Mouse (Mus musculus) myocyte (in vitro differentiated cells): ENCODE measurements around the gene Muc20. TPM values are rescaled to one million over a fixed set of nuclear protein-coding genes. Genes with fewer than 3 reads are reported as not detected.
A peak's percentile ranks its signal among the peaks of the same experiment; 100 is the strongest.

Experiments used
- H3K27me3 ChIP-seq: one replicate; pipeline ENCODE4 v1.6.1; 2011; ENCODE audit not compliant: control insufficient read depth, insufficient read depth, insufficient read length
- H3K36me3 ChIP-seq: one replicate; pipeline ENCODE4 v1.6.1; 2011; ENCODE audit not compliant: control insufficient read depth, insufficient read depth
- H3K4me2 ChIP-seq: one replicate; pipeline ENCODE4 v1.6.1; 2011; ENCODE audit warnings: low read depth, control low read depth
- H3K4me3 ChIP-seq: one replicate; pipeline ENCODE4 v1.5.1; 2011; ENCODE audit warnings: mild to moderate bottlenecking, control low read depth, moderate library complexity
- H3K79me2 ChIP-seq: one replicate; pipeline ENCODE4 v1.6.1; 2011; ENCODE audit not compliant: control insufficient read depth, insufficient read depth
- H3ac ChIP-seq: one replicate; pipeline ENCODE4 v1.6.1; 2011; ENCODE audit not compliant: control insufficient read depth, insufficient read length
- CEBPB ChIP-seq: IDR thresholded peaks from 2 replicates; pipeline ENCODE4 v1.6.1; 2011; ENCODE audit warnings: mild to moderate bottlenecking, moderate library complexity; ENCODE audit not compliant: poor library complexity, insufficient read depth, severe bottlenecking
- E2F4 ChIP-seq: IDR thresholded peaks from one replicate; pipeline ENCODE4 v1.6.1; 2011; ENCODE audit warnings: mild to moderate bottlenecking, control low read depth, moderate library complexity; ENCODE audit not compliant: insufficient read depth
- MAX ChIP-seq: IDR thresholded peaks from one replicate; pipeline ENCODE4 v1.6.1; 2011; ENCODE audit warnings: low read depth, mild to moderate bottlenecking, control low read depth
- MYOD1 ChIP-seq, 3 experiments: IDR thresholded peaks; one replicate each; pipeline ENCODE4 v1.6.1; 2011; ENCODE audit warnings: control low read depth in 2 of 3, low read depth in 2 of 3, mild to moderate bottlenecking in 2 of 3, moderate library complexity in 1 of 3; ENCODE audit not compliant: insufficient read length in 2 of 3, control insufficient read depth in 1 of 3
- MYOG ChIP-seq, 3 experiments: IDR thresholded peaks; one replicate each; pipeline ENCODE4 v1.6.1; 2011; ENCODE audit warnings: control low read depth in 2 of 3, low read depth in 2 of 3, mild to moderate bottlenecking in 2 of 3; ENCODE audit not compliant: insufficient read length in 2 of 3, control insufficient read depth in 1 of 3, insufficient read depth in 1 of 3
- POLR2A ChIP-seq: IDR thresholded peaks from one replicate; pipeline ENCODE4 v1.6.1; 2011; ENCODE audit warnings: low read depth, mild to moderate bottlenecking, control low read depth, moderate library complexity; ENCODE audit not compliant: insufficient read length
- POLR2AphosphoS2 ChIP-seq: IDR thresholded peaks from one replicate; pipeline ENCODE4 v1.6.1; 2011; ENCODE audit warnings: low read depth, control low read depth; ENCODE audit not compliant: insufficient read length
- REST ChIP-seq: IDR thresholded peaks from one replicate; pipeline ENCODE4 v1.6.1; 2011; ENCODE audit warnings: mild to moderate bottlenecking, control low read depth, moderate library complexity; ENCODE audit not compliant: insufficient read depth, insufficient read length
- SRF ChIP-seq: IDR thresholded peaks from one replicate; pipeline ENCODE4 v1.6.1; 2011; ENCODE audit warnings: low read depth; ENCODE audit not compliant: control insufficient read depth, insufficient read length
- TCF12 ChIP-seq: IDR thresholded peaks from one replicate; pipeline ENCODE4 v1.6.1; 2011; ENCODE audit warnings: mild to moderate bottlenecking, control low read depth; ENCODE audit not compliant: poor library complexity, insufficient read depth, severe bottlenecking
- TCF3 ChIP-seq: IDR thresholded peaks from one replicate; pipeline ENCODE4 v1.6.1; 2011; ENCODE audit warnings: low read depth, control low read depth; ENCODE audit not compliant: insufficient read length
- USF1 ChIP-seq: IDR thresholded peaks from one replicate; pipeline ENCODE4 v1.6.1; 2011; ENCODE audit warnings: low read depth, mild to moderate bottlenecking, control low read depth, moderate library complexity
- polyA plus RNA-seq: library from polyadenylated mRNA; unstranded; fragments of >200 nt; fragmentation: generic; extraction: Trizol; gene quantifications from one replicate; pipeline ENCODE4 v1.2.1, GENCODE M21; 2012; ENCODE audit warnings: missing spikeins

Gene Muc20
- 0.01 TPM for polyA plus RNA-seq

DNA sequence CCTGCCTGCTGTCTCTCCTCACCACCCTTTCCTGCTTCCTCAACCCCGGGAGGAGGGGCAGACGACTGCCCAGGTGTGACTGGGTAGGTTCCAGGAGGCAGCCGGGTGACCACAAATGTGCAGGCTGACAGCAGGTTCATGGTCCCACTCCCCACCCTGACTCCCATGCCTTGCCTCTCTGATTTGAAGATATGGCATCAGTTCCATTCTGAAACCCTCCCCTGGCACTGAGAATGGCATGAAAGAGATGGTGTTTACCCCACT lies at the start of gene Muc20:
Gene Muc20 (minus strand): TSS at position 10 of the 264 bp plus-strand sequence.
- H3K36me3 ChIP-seq = no peaks in the 10 kb centered on the region
- TF ChIP-seq MYOG (IDR thresholded peaks at IDR 0.05; ENCODE audit: control insufficient read depth in 1 of 3, insufficient read depth in 1 of 3, insufficient read length in 2 of 3, low read depth in 2 of 3) = no peak
- no peak for TF ChIP-seq POLR2A

DNA sequence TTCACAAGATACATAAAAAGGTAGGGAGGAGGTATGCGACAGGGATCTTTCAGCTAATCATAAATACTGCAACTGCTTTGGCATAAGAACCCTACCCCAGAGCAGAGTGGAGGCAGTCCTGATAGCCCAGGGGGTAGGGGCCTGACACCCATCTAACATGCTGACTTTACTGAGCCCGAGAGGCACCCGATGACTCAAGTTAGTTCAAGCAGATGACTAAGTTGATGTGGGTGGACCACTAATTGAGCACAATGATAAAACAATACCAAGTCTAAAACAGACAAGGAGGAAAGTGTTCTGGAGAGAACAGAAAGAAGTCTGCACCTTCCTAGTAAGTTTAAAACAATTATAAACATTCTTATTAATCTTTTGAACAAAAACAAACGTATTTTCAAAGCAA lies 34.3 kb upstream of the Muc20 start:
- Histone ChIP-seq H3K4me3 (no peak overlapping the region), H3K36me3 (peaks cover 19% of the 10 kb centered on the region), H3K4me2 (no peak overlapping the region), H3K27me3 (no peaks in the 10 kb centered on the region), H3ac (no peak overlapping the region), H3K79me2 (no peaks in the 10 kb centered on the region)
- no peak for TF ChIP-seq MAX
- TF ChIP-seq POLR2AphosphoS2 = no peak
- TF ChIP-seq CEBPB = no peak
- no peak for TF ChIP-seq REST
- no peak for TF ChIP-seq E2F4
- TF ChIP-seq TCF12 = no peak
- TF ChIP-seq TCF3 = no peak
- TF ChIP-seq MYOG (IDR thresholded peaks at IDR 0.05; ENCODE audit: control insufficient read depth in 1 of 3, insufficient read depth in 1 of 3, insufficient read length in 2 of 3, low read depth in 2 of 3) = no peak
- TF ChIP-seq SRF = no peak
- TF ChIP-seq USF1 = no peak
- no peak for TF ChIP-seq POLR2A
- TF ChIP-seq MYOD1 (IDR thresholded peaks at IDR 0.05; ENCODE audit: control insufficient read depth in 1 of 3, insufficient read length in 2 of 3, low read depth in 2 of 3) = no peak

More for the DNA sequence above, at the start of gene Muc20:
- Histone ChIP-seq H3K79me2 (no peaks in the 10 kb centered on the region), H3K4me2 (peak within 1 kb of the TSS; percentile 6), H3K27me3 (no peaks in the 10 kb centered on the region), H3ac (no peak within 1 kb of the TSS), H3K4me3 (no peak within 1 kb of the TSS)

DNA sequence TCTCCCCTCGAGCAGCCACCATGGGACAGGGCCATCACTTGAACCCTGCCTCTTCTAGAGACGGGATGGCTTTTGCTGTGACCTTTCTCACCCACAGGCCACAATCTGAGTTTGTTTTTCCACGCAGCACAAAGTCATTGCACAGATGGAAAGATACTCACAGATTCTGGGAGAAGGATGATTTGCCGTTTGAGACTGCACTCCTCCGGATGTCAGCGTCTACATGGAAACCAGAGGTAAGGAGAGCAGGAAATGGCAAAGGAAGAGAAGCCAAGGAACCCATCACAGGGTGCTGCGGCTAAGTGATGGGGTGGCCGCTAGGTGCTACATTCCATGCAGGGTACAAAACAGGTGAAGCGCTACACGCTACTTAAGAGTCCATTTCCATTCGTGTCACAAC lies 31.9 kb upstream of the Muc20 start:
- no peak for TF ChIP-seq REST
- TF ChIP-seq TCF12 = no peak
- no peak for TF ChIP-seq MAX
- no peak for TF ChIP-seq MYOD1 (IDR thresholded peaks at IDR 0.05; ENCODE audit: control insufficient read depth in 1 of 3, insufficient read length in 2 of 3, low read depth in 2 of 3)
- no peak for TF ChIP-seq TCF3
- no peak for TF ChIP-seq CEBPB
- no peak for TF ChIP-seq USF1
- no peak for TF ChIP-seq POLR2AphosphoS2
- TF ChIP-seq E2F4 = no peak
- no peak for TF ChIP-seq POLR2A
- no peak for TF ChIP-seq SRF
- TF ChIP-seq MYOG (IDR thresholded peaks at IDR 0.05; ENCODE audit: control insufficient read depth in 1 of 3, insufficient read depth in 1 of 3, insufficient read length in 2 of 3, low read depth in 2 of 3) = no peak
- no peaks in the 10 kb centered on the region for H3K79me2 ChIP-seq
- no peak overlapping the region for H3K4me2 ChIP-seq
- peaks cover 7% of the 10 kb centered on the region for H3K36me3 ChIP-seq
- H3K27me3 ChIP-seq = no peaks in the 10 kb centered on the region
- no peak overlapping the region for H3K4me3 ChIP-seq
- no peak overlapping the region for H3ac ChIP-seq

DNA sequence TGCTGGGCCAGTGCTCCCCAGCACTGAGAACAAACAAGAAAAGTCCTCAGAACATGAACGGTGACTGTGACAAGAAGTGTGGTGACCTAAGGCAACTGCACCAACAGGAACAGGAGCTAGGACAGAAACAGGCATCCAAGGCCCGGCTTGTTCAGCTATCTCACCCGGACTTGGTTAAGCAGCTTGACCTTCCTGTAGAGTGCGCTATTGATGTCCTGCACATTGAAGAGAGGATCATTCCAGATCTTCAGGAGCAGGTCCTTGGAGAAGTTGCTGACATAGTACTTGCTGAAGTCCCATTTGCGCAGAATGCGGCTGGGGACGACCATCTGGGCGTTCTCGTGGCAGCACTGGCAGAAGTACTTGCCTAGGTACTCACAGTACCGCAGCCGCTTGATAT lies 29.3 kb upstream of the Muc20 start:
- Histone ChIP-seq H3K4me3 (no peak overlapping the region), H3K79me2 (no peaks in the 10 kb centered on the region), H3ac (no peak overlapping the region), H3K4me2 (no peak overlapping the region), H3K36me3 (peaks cover 7% of the 10 kb centered on the region), H3K27me3 (no peaks in the 10 kb centered on the region)
- no peak for TF ChIP-seq REST
- no peak for TF ChIP-seq MYOD1 (IDR thresholded peaks at IDR 0.05; ENCODE audit: control insufficient read depth in 1 of 3, insufficient read length in 2 of 3, low read depth in 2 of 3)
- TF ChIP-seq MAX = no peak
- TF ChIP-seq SRF = no peak
- TF ChIP-seq MYOG (IDR thresholded peaks at IDR 0.05; ENCODE audit: control insufficient read depth in 1 of 3, insufficient read depth in 1 of 3, insufficient read length in 2 of 3, low read depth in 2 of 3) = no peak
- TF ChIP-seq E2F4 = no peak
- TF ChIP-seq CEBPB = no peak

- no peaks in the 10 kb centered on the region for H3K79me2 ChIP-seq
- no peak for TF ChIP-seq REST
- TF ChIP-seq CEBPB = no peak
- TF ChIP-seq MYOG (IDR thresholded peaks at IDR 0.05; ENCODE audit: control insufficient read depth in 1 of 3, insufficient read depth in 1 of 3, insufficient read length in 2 of 3, low read depth in 2 of 3) = no peak
- no peak for TF ChIP-seq TCF12
- no peak for TF ChIP-seq POLR2AphosphoS2
- TF ChIP-seq E2F4 = no peak
- TF ChIP-seq USF1 = no peak
- no peak for TF ChIP-seq SRF
- H3K36me3 ChIP-seq = no peaks in the 10 kb centered on the region
- H3K4me2 ChIP-seq = no peak overlapping the region
- H3K4me3 ChIP-seq = no peak overlapping the region
- no peak overlapping the region for H3ac ChIP-seq
- no peaks in the 10 kb centered on the region for H3K27me3 ChIP-seq
These were observed 28.1 kb upstream of the Muc20 start for GRCm38 (mm10) chr16:32825380-32825779.
